Mouse (Mus musculus): Measurements from ENCODE around the gene F11. TPM values are rescaled to one million over a fixed set of nuclear protein-coding genes. Genes with fewer than 3 reads are reported as not detected.

The F11 gene
- polyA plus RNA-seq, 1 experiment from 2014 or later = not detected

GRCm38 (mm10) chr8:45268485-45268884 is 6.7 kb upstream of the F11 start:
- Histone ChIP-seq H3K9me3 (no peaks in the 10 kb centered on the region), H3K4me2 (replicated peaks) (no peak overlapping the region), H3K4me1 (no peaks in the 10 kb centered on the region), H3K9ac (no peak overlapping the region), H3K27ac (no peak overlapping the region), H3K36me3 (no peaks in the 10 kb centered on the region), H3K27me3 (no peaks in the 10 kb centered on the region), H3K4me3 (no peak overlapping the region)
- ATAC-seq (ENCODE audit: insufficient number of reproducible peaks, insufficient read depth, low FRiP score, low TSS enrichment) = no peak

DNA sequence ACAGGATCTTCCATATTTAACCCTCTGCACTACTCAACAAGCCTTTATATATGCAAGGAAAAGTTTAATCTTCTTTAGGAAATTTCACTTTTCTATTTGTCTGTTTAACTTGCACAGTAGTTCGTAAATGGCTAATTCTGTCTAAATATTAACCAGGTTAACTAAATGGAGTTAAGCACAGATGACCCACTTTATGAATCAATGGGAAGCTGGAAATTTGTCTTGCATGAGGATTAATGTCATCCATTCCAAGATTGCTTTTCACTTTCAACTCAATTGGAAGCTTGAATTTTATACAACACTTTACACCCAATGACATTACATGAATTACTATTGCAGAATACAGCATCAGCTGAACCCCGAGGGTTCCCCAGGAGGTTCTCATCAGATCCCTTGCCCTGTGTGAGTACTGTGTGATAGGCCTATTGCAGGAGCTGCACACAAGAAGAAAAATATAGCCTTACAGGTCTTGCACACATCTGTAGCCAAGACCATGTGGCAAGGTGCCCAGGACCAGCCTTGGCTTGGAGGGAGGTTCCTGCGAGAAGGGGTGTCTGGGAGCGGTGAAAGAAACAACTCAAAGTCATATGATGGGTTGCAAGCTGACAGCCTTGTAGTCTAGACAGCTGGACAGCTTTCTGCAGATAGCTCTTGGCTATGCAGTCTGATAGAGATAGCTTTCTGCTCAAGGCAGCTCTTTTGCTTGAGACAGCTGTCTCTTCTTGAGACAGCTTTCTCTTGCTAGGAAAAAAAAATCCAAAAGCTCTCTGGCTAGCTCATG is 6.0 kb upstream of the F11 start:
- Histone ChIP-seq H3K27ac (no peak overlapping the region), H3K27me3 (no peaks in the 10 kb centered on the region), H3K9me3 (no peaks in the 10 kb centered on the region), H3K4me2 (replicated peaks) (no peak overlapping the region), H3K4me3 (no peak overlapping the region), H3K36me3 (no peaks in the 10 kb centered on the region), H3K9ac (no peak overlapping the region), H3K4me1 (no peaks in the 10 kb centered on the region)
- 84% methylated on average over 4 of the region's 4 CpGs for WGBS
- no peak for ATAC-seq (ENCODE audit: insufficient number of reproducible peaks, insufficient read depth, low FRiP score, low TSS enrichment)

DNA sequence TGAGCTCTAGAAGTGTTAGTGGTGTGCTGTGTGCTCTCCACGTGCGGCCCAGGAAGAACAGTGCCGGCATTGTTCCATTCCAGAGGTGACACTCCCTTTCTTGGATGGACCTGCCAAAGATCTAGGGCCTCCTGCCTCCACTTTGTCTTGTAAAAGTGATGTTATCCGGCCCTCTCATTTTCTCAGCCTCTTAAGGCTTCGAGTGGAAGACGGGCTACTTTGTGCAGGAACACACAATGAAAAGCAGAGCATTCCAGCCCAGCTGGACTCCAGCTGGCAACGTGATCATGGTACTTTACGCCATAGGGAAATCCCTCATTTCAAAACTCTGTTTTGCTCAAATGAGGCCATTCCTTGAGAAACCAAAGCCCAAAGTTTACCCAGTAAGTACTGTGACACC is 5.2 kb upstream of the F11 start:
- no peak overlapping the region for H3K4me3 ChIP-seq
- ATAC-seq (ENCODE audit: insufficient number of reproducible peaks, insufficient read depth, low FRiP score, low TSS enrichment) = no peak
- WGBS = 54% methylated on average over 8 of the region's 8 CpGs
- no peak overlapping the region for H3K4me2 ChIP-seq (replicated peaks)
- H3K27me3 ChIP-seq = no peaks in the 10 kb centered on the region
- H3K27ac ChIP-seq = no peak overlapping the region
- no peaks in the 10 kb centered on the region for H3K36me3 ChIP-seq
- no peak overlapping the region for H3K9ac ChIP-seq
- H3K9me3 ChIP-seq = no peaks in the 10 kb centered on the region
- no peaks in the 10 kb centered on the region for H3K4me1 ChIP-seq

GRCm38 (mm10) chr8:45264918-45265317 is 3.1 kb upstream of the F11 start:
- H3K27ac ChIP-seq = no peak overlapping the region
- H3K4me2 ChIP-seq (replicated peaks) = no peak overlapping the region
- no peak overlapping the region for H3K9ac ChIP-seq
- H3K4me3 ChIP-seq = no peak overlapping the region
- H3K27me3 ChIP-seq = no peaks in the 10 kb centered on the region
- 87% methylated on average over 4 of the region's 4 CpGs for WGBS
- ATAC-seq (ENCODE audit: insufficient number of reproducible peaks, insufficient read depth, low FRiP score, low TSS enrichment) = no peak
- H3K36me3 ChIP-seq = no peaks in the 10 kb centered on the region
- no peaks in the 10 kb centered on the region for H3K9me3 ChIP-seq
- no peaks in the 10 kb centered on the region for H3K4me1 ChIP-seq

- no peaks in the 10 kb centered on the region for H3K27me3 ChIP-seq
- no peaks in the 10 kb centered on the region for H3K36me3 ChIP-seq
- no peak overlapping the region for H3K9ac ChIP-seq
- no peak overlapping the region for H3K4me2 ChIP-seq (replicated peaks)
- WGBS = 84% methylated on average over 3 of the region's 3 CpGs
- H3K4me3 ChIP-seq = no peak overlapping the region
- no peaks in the 10 kb centered on the region for H3K4me1 ChIP-seq
- ATAC-seq (ENCODE audit: insufficient number of reproducible peaks, insufficient read depth, low FRiP score, low TSS enrichment) = no peak
- no peak overlapping the region for H3K27ac ChIP-seq
- H3K9me3 ChIP-seq = no peaks in the 10 kb centered on the region
Measured at GRCm38 (mm10) chr8:45262851-45263250, 1.0 kb upstream of the F11 start.

- Histone ChIP-seq H3K9me3 (no peaks in the 10 kb centered on the region), H3K9ac (no peak overlapping the region), H3K4me1 (no peaks in the 10 kb centered on the region), H3K27me3 (no peaks in the 10 kb centered on the region), H3K27ac (no peak overlapping the region), H3K4me2 (replicated peaks) (no peak overlapping the region), H3K36me3 (no peaks in the 10 kb centered on the region), H3K4me3 (no peak overlapping the region)
- WGBS = 86% methylated on average over 8 of the region's 8 CpGs
- no peak for ATAC-seq (ENCODE audit: insufficient number of reproducible peaks, insufficient read depth, low FRiP score, low TSS enrichment)
Measured at GRCm38 (mm10) chr8:45258421-45258820, 3.4 kb downstream of the F11 start.

- no peak overlapping the region for H3K4me2 ChIP-seq (replicated peaks)
- no peaks in the 10 kb centered on the region for H3K9me3 ChIP-seq
- H3K27ac ChIP-seq = no peak overlapping the region
- no peaks in the 10 kb centered on the region for H3K36me3 ChIP-seq
- H3K27me3 ChIP-seq = no peaks in the 10 kb centered on the region
- H3K4me1 ChIP-seq = no peaks in the 10 kb centered on the region
- no peak overlapping the region for H3K9ac ChIP-seq
- WGBS = 87% methylated on average over 12 of the region's 12 CpGs
- H3K4me3 ChIP-seq = no peak overlapping the region
- no peak for ATAC-seq (ENCODE audit: insufficient number of reproducible peaks, insufficient read depth, low FRiP score, low TSS enrichment)
Measured at GRCm38 (mm10) chr8:45255040-45255439, 6.8 kb downstream of the F11 start.

- Histone ChIP-seq H3K27me3 (no peaks in the 10 kb centered on the region), H3K9me3 (no peaks in the 10 kb centered on the region), H3K27ac (no peak overlapping the region), H3K4me3 (no peak overlapping the region), H3K4me2 (replicated peaks) (no peak overlapping the region), H3K36me3 (no peaks in the 10 kb centered on the region), H3K9ac (no peak overlapping the region), H3K4me1 (no peaks in the 10 kb centered on the region)
- 84% methylated on average over 8 of the region's 8 CpGs for WGBS
- ATAC-seq (ENCODE audit: insufficient number of reproducible peaks, insufficient read depth, low FRiP score, low TSS enrichment) = no peak
Measured at GRCm38 (mm10) chr8:45254194-45254842, 7.5 kb downstream of the F11 start.

DNA sequence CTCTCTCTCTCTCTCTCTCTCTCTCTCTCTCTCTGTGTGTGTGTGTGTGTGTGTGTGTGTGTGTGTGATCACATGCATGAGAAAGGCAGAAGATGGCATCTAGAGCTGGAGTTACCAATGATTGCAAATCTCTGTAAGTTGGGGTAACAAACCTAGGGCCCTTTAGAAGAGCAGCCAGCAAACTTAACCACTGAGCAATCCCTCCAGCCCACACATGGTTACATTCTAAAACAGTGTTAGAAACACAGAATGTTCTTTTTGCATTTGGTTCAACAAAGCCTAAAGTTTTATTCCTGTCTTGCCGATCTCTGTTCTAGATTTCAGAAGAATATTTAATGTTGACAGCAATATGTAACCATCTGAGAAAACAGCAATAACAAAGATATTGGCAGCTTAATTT is 8.2 kb downstream of the F11 start:
- H3K9me3 ChIP-seq = no peaks in the 10 kb centered on the region
- no peaks in the 10 kb centered on the region for H3K36me3 ChIP-seq
- no peaks in the 10 kb centered on the region for H3K27me3 ChIP-seq
- no peak for ATAC-seq (ENCODE audit: insufficient number of reproducible peaks, insufficient read depth, low FRiP score, low TSS enrichment)
- no peaks in the 10 kb centered on the region for H3K4me1 ChIP-seq
- H3K9ac ChIP-seq = no peak overlapping the region
- no peak overlapping the region for H3K4me2 ChIP-seq (replicated peaks)
- H3K27ac ChIP-seq = no peak overlapping the region
- H3K4me3 ChIP-seq = no peak overlapping the region
- WGBS = 95% methylated on average over 1 of the region's 1 CpGs

DNA sequence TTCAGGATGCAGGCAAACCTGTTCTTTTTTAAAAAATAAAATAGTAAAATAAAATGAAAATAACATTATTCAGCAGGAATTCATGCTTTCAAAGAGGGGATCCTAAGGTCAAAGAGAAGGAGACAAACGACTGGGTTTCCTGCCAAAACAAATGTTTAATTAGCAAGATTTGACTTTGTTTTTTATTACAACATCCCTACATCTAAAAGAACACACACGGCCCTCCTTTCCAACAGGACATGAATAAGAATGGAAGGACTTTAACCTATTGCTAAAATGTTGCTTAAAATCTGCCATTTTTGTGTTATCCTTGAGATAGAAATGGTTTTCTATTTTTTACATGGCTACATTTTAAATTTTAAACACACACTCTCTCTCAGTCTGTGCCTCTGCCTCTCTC is 8.7 kb downstream of the F11 start:
- no peak for ATAC-seq (ENCODE audit: insufficient number of reproducible peaks, insufficient read depth, low FRiP score, low TSS enrichment)
- Histone ChIP-seq H3K4me1 (no peaks in the 10 kb centered on the region), H3K27me3 (no peaks in the 10 kb centered on the region), H3K36me3 (no peaks in the 10 kb centered on the region), H3K9ac (no peak overlapping the region), H3K4me3 (no peak overlapping the region), H3K4me2 (replicated peaks) (no peak overlapping the region), H3K9me3 (no peaks in the 10 kb centered on the region), H3K27ac (no peak overlapping the region)
- WGBS = 60% methylated on average over 2 of the region's 2 CpGs

GRCm38 (mm10) chr8:45246307-45246706 is 15.5 kb downstream of the F11 start:
- H3K9me3 ChIP-seq = no peaks in the 10 kb centered on the region
- no peaks in the 10 kb centered on the region for H3K27me3 ChIP-seq
- no peak overlapping the region for H3K4me3 ChIP-seq
- 52% methylated on average over 7 of the region's 7 CpGs for WGBS
- H3K4me2 ChIP-seq (replicated peaks) = no peak overlapping the region
- ATAC-seq (ENCODE audit: insufficient number of reproducible peaks, insufficient read depth, low FRiP score, low TSS enrichment) = no peak
- H3K36me3 ChIP-seq = no peaks in the 10 kb centered on the region
- H3K4me1 ChIP-seq = no peaks in the 10 kb centered on the region
- no peak overlapping the region for H3K27ac ChIP-seq
- no peak overlapping the region for H3K9ac ChIP-seq

- H3K4me3 ChIP-seq = no peak overlapping the region
- 85% methylated on average over 8 of the region's 8 CpGs for WGBS
- no peaks in the 10 kb centered on the region for H3K4me1 ChIP-seq
- no peaks in the 10 kb centered on the region for H3K27me3 ChIP-seq
- no peak for ATAC-seq (ENCODE audit: insufficient number of reproducible peaks, insufficient read depth, low FRiP score, low TSS enrichment)
- no peak overlapping the region for H3K9ac ChIP-seq
- no peaks in the 10 kb centered on the region for H3K36me3 ChIP-seq
- no peak overlapping the region for H3K4me2 ChIP-seq (replicated peaks)
- H3K9me3 ChIP-seq = no peaks in the 10 kb centered on the region
- no peak overlapping the region for H3K27ac ChIP-seq
Measured at GRCm38 (mm10) chr8:45239363-45239762, 22.5 kb downstream of the F11 start.

Measured in embryonic facial prominence, embryonic 12.5 days (tissue).